Mouse (Mus musculus) kidney, postnatal 0 days (tissue): ENCODE data around the gene Lrrc32. TPM values are rescaled to one million over a fixed set of nuclear protein-coding genes. Genes with fewer than 3 reads are reported as not detected.

Source experiments
- ATAC-seq: fragments of 200-750 bp; cut with Nextera tagmentation; replicated peaks from 2 replicates; pipeline ENCODE4 v1.8.0; 2017; ENCODE audit warnings: low read depth, moderate number of reproducible peaks, moderate TSS enrichment, moderate library complexity; ENCODE audit not compliant: low FRiP score
- DNase-seq: peaks from one replicate; pipeline ENCODE4 v3.0.0-alpha.2; 2016; ENCODE audit warnings: low spot score
- H3K27ac ChIP-seq: fragments of 300-500 bp; sonication (generic); 2 replicates; pipeline ENCODE4 v1.5.1; 2014; ENCODE audit warnings: mild to moderate bottlenecking
- H3K27me3 ChIP-seq: fragments of 300-500 bp; sonication (generic); 2 replicates; pipeline ENCODE4 v1.6.1; 2014; ENCODE audit warnings: low read length, mixed read lengths; ENCODE audit not compliant: insufficient read depth
- H3K36me3 ChIP-seq: fragments of 300-500 bp; sonication (generic); 2 replicates; pipeline ENCODE4 v1.6.1; 2014; ENCODE audit warnings: low read length, mixed read lengths; ENCODE audit not compliant: insufficient read depth
- H3K4me1 ChIP-seq: fragments of 300-500 bp; sonication (generic); replicated peaks from 2 replicates; pipeline ENCODE4 v1.6.1; 2014; ENCODE audit warnings: antibody characterized with exemption, low read length, mixed read lengths; ENCODE audit not compliant: insufficient read depth
- H3K4me2 ChIP-seq: fragments of 300-500 bp; sonication (generic); 2 replicates; pipeline ENCODE4 v1.6.1; 2014; ENCODE audit warnings: mild to moderate bottlenecking, low read length, moderate library complexity, mixed read lengths
- H3K4me3 ChIP-seq: fragments of 300-500 bp; sonication (generic); replicated peaks from 2 replicates; pipeline ENCODE4 v1.5.1; 2014; ENCODE audit warnings: low read depth, low read length
- H3K9ac ChIP-seq: fragments of 300-500 bp; sonication (generic); 2 replicates; pipeline ENCODE4 v1.6.1; 2014; ENCODE audit warnings: low read depth, low read length
- H3K9me3 ChIP-seq: fragments of 300-500 bp; sonication (generic); replicated peaks from 2 replicates; pipeline ENCODE4 v1.6.1; 2016; ENCODE audit warnings: low read length, inconsistent platforms, mixed read lengths
- CTCF ChIP-seq: IDR thresholded peaks from 2 replicates; pipeline ENCODE4 v1.5.1; 2016; ENCODE audit warnings: antibody characterized with exemption, low read depth, mild to moderate bottlenecking, moderate library complexity
- WGBS: fragments of 180-500 bp; shearing (Covaris S2); extraction: QIAGEN DNeasy Blood & Tissue Kit; methylation state at CpG from one replicate; pipeline ENCODE4 v1.1.7; 2014; 5-methylcytosine and 5-hydroxymethylcytosine counted together
- polyA plus RNA-seq: library from polyadenylated mRNA; unstranded; fragments of >200 nt; fragmentation: Nextera tagmentation; extraction: Ambion mirVana; gene quantifications from 2 replicates; pipeline ENCODE4 v1.2.1, GENCODE M21; 2015

Gene Lrrc32
- polyA plus RNA-seq, 1 experiment from 2014 or later = 15.1 TPM

DNA sequence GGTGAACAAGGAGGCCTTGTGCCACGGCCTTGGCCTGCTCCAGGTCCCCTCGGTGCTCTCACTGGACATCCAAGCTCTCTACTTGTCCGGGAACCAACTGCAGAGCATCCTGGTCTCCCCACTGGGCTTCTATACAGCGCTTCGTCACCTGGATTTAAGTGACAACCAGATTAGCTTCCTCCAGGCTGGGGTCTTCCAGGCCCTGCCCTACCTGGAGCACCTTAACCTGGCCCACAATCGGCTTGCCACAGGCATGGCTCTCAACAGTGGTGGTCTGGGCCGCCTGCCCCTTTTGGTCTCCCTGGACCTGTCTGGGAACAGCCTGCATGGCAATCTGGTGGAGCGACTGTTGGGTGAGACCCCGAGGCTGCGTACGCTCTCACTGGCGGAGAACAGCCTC is 9.0 kb downstream of the Lrrc32 start:
- DNase-seq (no peak), ATAC-seq (no peak)
- Histone ChIP-seq H3K9ac (no peak overlapping the region), H3K27me3 (no peaks in the 10 kb centered on the region), H3K27ac (no peak overlapping the region), H3K9me3 (no peaks in the 10 kb centered on the region), H3K4me3 (no peak overlapping the region), H3K36me3 (peaks cover 9% of the 10 kb centered on the region; the same call in 1 of the 2 replicates), H3K4me2 (no peak overlapping the region), H3K4me1 (peaks cover 14% of the 10 kb centered on the region)
- 93% methylated on average over 12 of the region's 12 CpGs for WGBS
- TF ChIP-seq CTCF = no peak

- no peak for DNase-seq
- Histone ChIP-seq H3K4me2 (no peak overlapping the region), H3K27me3 (no peaks in the 10 kb centered on the region), H3K27ac (no peak overlapping the region), H3K9ac (no peak overlapping the region), H3K9me3 (no peaks in the 10 kb centered on the region), H3K4me3 (no peak overlapping the region), H3K4me1 (peaks cover 14% of the 10 kb centered on the region), H3K36me3 (peaks cover 9% of the 10 kb centered on the region; the same call in 1 of the 2 replicates)
- 73% methylated on average over 20 of the region's 20 CpGs for WGBS
- no peak for ATAC-seq
- TF ChIP-seq CTCF = no peak
Measured at GRCm38 (mm10) chr7:98498656-98499560, 9.8 kb downstream of the Lrrc32 start.

DNA sequence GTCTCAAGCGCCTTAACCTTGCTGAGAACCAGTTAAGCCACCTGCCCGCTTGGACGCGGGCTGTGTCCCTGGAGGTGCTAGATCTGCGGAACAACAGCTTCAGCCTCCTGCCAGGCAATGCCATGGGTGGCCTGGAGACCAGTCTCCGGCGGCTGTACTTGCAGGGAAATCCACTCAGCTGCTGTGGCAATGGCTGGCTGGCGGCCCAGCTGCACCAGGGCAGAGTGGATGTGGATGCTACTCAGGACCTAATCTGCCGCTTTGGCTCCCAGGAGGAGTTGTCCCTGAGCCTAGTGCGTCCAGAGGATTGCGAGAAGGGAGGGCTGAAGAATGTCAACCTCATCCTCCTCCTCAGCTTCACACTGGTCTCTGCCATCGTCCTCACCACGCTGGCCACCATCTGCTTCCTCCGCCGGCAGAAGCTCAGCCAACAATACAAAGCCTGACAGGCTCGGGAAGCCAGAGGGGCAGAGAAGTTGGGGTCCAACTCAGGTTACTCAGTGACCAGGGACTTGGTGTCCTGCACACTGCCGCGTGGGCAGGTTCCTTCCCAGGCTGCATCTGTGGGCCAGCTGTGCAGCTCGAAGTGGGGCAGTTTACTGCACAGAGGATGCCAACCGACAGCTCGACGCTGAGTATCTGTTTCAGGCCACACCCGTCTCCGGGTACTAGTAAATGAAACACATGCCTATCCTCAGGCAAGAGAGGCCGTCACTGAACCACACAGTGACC is 10.6 kb downstream of the Lrrc32 start:
- Histone ChIP-seq H3K27ac (peak overlapping the region; percentile 42; the same call in 1 of the 2 replicates), H3K4me3 (no peak overlapping the region), H3K4me1 (peaks cover 7% of the 10 kb centered on the region; the same call in 1 of the 2 replicates), H3K27me3 (no peaks in the 10 kb centered on the region), H3K36me3 (peaks cover 9% of the 10 kb centered on the region; the same call in 1 of the 2 replicates), H3K4me2 (no peak overlapping the region), H3K9me3 (no peaks in the 10 kb centered on the region), H3K9ac (no peak overlapping the region)
- no peak for TF ChIP-seq CTCF
- ATAC-seq (no peak), DNase-seq (no peak)
- 66% methylated on average over 25 of the region's 25 CpGs for WGBS

DNA sequence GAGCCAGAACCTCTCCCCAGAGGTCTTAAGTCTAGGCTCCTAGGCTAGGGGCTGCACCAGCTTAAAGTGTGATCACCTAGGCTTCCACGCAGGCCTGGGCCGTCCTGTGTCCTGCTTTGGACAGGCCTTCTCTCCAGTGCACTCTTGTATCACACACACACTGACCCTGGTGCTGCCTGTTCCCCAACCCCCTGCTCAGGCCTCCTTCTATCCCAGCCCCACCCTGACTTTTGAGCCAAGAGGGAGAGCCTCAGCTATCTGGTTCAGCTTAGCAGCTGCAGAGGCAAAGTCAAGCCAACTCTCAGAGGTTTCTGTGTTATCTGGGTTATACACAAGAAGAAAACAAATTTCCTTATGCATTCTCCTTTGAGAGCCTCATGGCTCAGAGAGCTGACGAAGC is 11.4 kb downstream of the Lrrc32 start:
- no peak for DNase-seq
- Histone ChIP-seq H3K9me3 (no peaks in the 10 kb centered on the region), H3K4me1 (peaks cover 7% of the 10 kb centered on the region; the same call in 1 of the 2 replicates), H3K9ac (no peak overlapping the region), H3K27me3 (no peaks in the 10 kb centered on the region), H3K36me3 (peaks cover 9% of the 10 kb centered on the region; the same call in 1 of the 2 replicates), H3K4me3 (no peak overlapping the region), H3K4me2 (no peak overlapping the region), H3K27ac (peak overlapping the region; percentile 42; the same call in 1 of the 2 replicates)
- no peak for TF ChIP-seq CTCF
- ATAC-seq = no peak
- 83% methylated on average over 3 of the region's 3 CpGs for WGBS

- Histone ChIP-seq H3K9me3 (no peaks in the 10 kb centered on the region), H3K4me2 (no peak overlapping the region), H3K9ac (no peak overlapping the region), H3K4me3 (no peak overlapping the region), H3K4me1 (peaks cover 7% of the 10 kb centered on the region; the same call in 1 of the 2 replicates), H3K36me3 (peaks cover 9% of the 10 kb centered on the region; the same call in 1 of the 2 replicates), H3K27me3 (no peaks in the 10 kb centered on the region), H3K27ac (no peak overlapping the region)
- no peak for ATAC-seq
- WGBS = 95% methylated on average over 7 of the region's 7 CpGs
- no peak for TF ChIP-seq CTCF
- DNase-seq = no peak
Measured at GRCm38 (mm10) chr7:98501078-98501477, 12.0 kb downstream of the Lrrc32 start.

DNA sequence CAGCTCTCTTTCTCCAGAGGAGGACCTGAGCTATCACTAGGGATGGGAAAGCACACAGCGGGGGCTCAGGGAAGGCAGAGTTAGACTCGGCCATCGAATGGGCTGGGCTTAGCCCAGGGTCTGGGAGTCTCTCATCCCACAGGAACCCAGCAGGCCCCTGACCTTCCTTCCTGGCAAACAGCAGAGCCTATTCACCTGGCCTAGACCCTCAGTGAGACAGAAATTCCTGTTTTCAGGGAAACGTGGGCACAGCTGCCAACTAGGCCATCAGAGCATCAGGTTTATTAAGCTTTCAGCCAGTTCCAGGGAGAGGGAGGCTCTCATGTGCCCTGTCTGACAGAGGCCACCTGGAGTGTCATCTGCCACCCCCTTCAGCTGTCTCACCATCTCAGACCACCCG is 13.8 kb downstream of the Lrrc32 start:
- peaks cover 7% of the 10 kb centered on the region; the same call in 1 of the 2 replicates for H3K4me1 ChIP-seq
- H3K9ac ChIP-seq = no peak overlapping the region
- H3K27me3 ChIP-seq = no peaks in the 10 kb centered on the region
- H3K36me3 ChIP-seq = peaks cover 9% of the 10 kb centered on the region; the same call in 1 of the 2 replicates
- no peak for TF ChIP-seq CTCF
- 32% methylated on average over 5 of the region's 5 CpGs for WGBS
- H3K9me3 ChIP-seq = no peaks in the 10 kb centered on the region
- DNase-seq (no peak), ATAC-seq (no peak)
- no peak overlapping the region for H3K4me3 ChIP-seq
- peak overlapping the region; percentile 57; the same call in 1 of the 2 replicates for H3K27ac ChIP-seq
- H3K4me2 ChIP-seq = no peak overlapping the region
